Mouse (Mus musculus) embryonic facial prominence, embryonic 13.5 days (tissue): ENCODE results near the gene Setd1b. TPM values are rescaled to one million over a fixed set of nuclear protein-coding genes. Genes with fewer than 3 reads are reported as not detected.

Source experiments
- ATAC-seq: fragments of 200-750 bp; cut with Nextera tagmentation; 2 replicates; pipeline ENCODE4 v1.8.0; 2017; ENCODE audit warnings: low read depth; ENCODE audit not compliant: insufficient number of reproducible peaks, insufficient read depth, low FRiP score, low TSS enrichment
- H3K27ac ChIP-seq: fragments of 300-500 bp; sonication (generic); 2 replicates; pipeline ENCODE4 v1.5.1; 2015; ENCODE audit warnings: moderate library complexity, mild to moderate bottlenecking, inconsistent platforms
- H3K27me3 ChIP-seq: fragments of 300-500 bp; sonication (generic); 2 replicates; pipeline ENCODE4 v1.6.1; 2015; ENCODE audit warnings: mild to moderate bottlenecking, inconsistent platforms
- H3K36me3 ChIP-seq: fragments of 300-500 bp; sonication (generic); 2 replicates; pipeline ENCODE4 v1.6.1; 2015; ENCODE audit warnings: mild to moderate bottlenecking, inconsistent platforms
- H3K4me1 ChIP-seq: fragments of 300-500 bp; sonication (generic); 2 replicates; pipeline ENCODE4 v1.6.1; 2015; ENCODE audit warnings: inconsistent platforms
- H3K4me2 ChIP-seq: fragments of 300-500 bp; sonication (generic); 2 replicates; pipeline ENCODE4 v1.6.1; 2015; ENCODE audit warnings: moderate library complexity, mild to moderate bottlenecking, inconsistent platforms
- H3K4me3 ChIP-seq: fragments of 300-500 bp; sonication (generic); 2 replicates; pipeline ENCODE4 v1.5.1; 2015; ENCODE audit warnings: mild to moderate bottlenecking, inconsistent platforms
- H3K9ac ChIP-seq: fragments of 300-500 bp; sonication (generic); 2 replicates; pipeline ENCODE4 v1.6.1; 2015; ENCODE audit warnings: mild to moderate bottlenecking, inconsistent platforms
- H3K9me3 ChIP-seq: fragments of 300-500 bp; sonication (generic); 2 replicates; pipeline ENCODE4 v1.6.1; 2016; ENCODE audit warnings: inconsistent platforms
- WGBS: fragments of 180-500 bp; shearing (Covaris S2); methylation state at CpG from one replicate; pipeline ENCODE4 v1.1.7; 2015; ENCODE audit warnings: mixed read lengths; 5-methylcytosine and 5-hydroxymethylcytosine counted together
- polyA plus RNA-seq: library from polyadenylated mRNA; unstranded; fragments of >200 nt; fragmentation: Nextera tagmentation; extraction: Ambion mirVana; gene quantifications from 2 replicates; pipeline ENCODE4 v1.2.1, GENCODE M21; 2015

The Setd1b gene
- polyA plus RNA-seq, 1 experiment from 2014 or later, result 13.0 TPM

- Histone ChIP-seq H3K9ac (no peak overlapping the region), H3K4me1 (peaks cover 9% of the 10 kb centered on the region), H3K27me3 (no peaks in the 10 kb centered on the region), H3K36me3 (peaks cover 10% of the 10 kb centered on the region; the same call in 1 of the 2 replicates), H3K4me2 (no peak overlapping the region), H3K4me3 (no peak overlapping the region), H3K27ac (no peak overlapping the region), H3K9me3 (no peaks in the 10 kb centered on the region)
- 46% methylated on average over 7 of the region's 7 CpGs for WGBS
- ATAC-seq, result no peak
Measured at GRCm38 (mm10) chr5:123114924-123115323, 27.1 kb upstream of the Setd1b start.

- 65% methylated on average over 8 of the region's 8 CpGs for WGBS
- Histone ChIP-seq H3K27me3 (no peaks in the 10 kb centered on the region), H3K9ac (peak overlapping the region; percentile 21; the same call in 1 of the 2 replicates), H3K4me3 (no peak overlapping the region), H3K4me2 (no peak overlapping the region), H3K9me3 (no peaks in the 10 kb centered on the region), H3K27ac (no peak overlapping the region), H3K36me3 (peaks cover 10% of the 10 kb centered on the region; the same call in 1 of the 2 replicates), H3K4me1 (no peaks in the 10 kb centered on the region)
- no peak for ATAC-seq
Measured at GRCm38 (mm10) chr5:123116080-123116479, 25.9 kb upstream of the Setd1b start.

GRCm38 (mm10) chr5:123117257-123117656 lies 24.7 kb upstream of the Setd1b start:
- H3K4me3 ChIP-seq, result no peak overlapping the region
- no peak overlapping the region for H3K4me2 ChIP-seq
- no peak overlapping the region for H3K27ac ChIP-seq
- H3K4me1 ChIP-seq, result no peaks in the 10 kb centered on the region
- no peaks in the 10 kb centered on the region for H3K27me3 ChIP-seq
- H3K9ac ChIP-seq, result no peak overlapping the region
- H3K36me3 ChIP-seq, result peaks cover 12% of the 10 kb centered on the region
- ATAC-seq, result no peak
- H3K9me3 ChIP-seq, result no peaks in the 10 kb centered on the region
- 12% methylated on average over 10 of the region's 10 CpGs for WGBS

GRCm38 (mm10) chr5:123117773-123118172 lies 24.2 kb upstream of the Setd1b start:
- Histone ChIP-seq H3K4me1 (no peaks in the 10 kb centered on the region), H3K4me2 (no peak overlapping the region), H3K27me3 (no peaks in the 10 kb centered on the region), H3K27ac (no peak overlapping the region), H3K4me3 (no peak overlapping the region), H3K9ac (no peak overlapping the region), H3K36me3 (peaks cover 16% of the 10 kb centered on the region), H3K9me3 (no peaks in the 10 kb centered on the region)
- WGBS, result 88% methylated on average over 8 of the region's 8 CpGs
- no peak for ATAC-seq

- no peak for ATAC-seq
- Histone ChIP-seq H3K27ac (no peak overlapping the region), H3K36me3 (peaks cover 26% of the 10 kb centered on the region), H3K4me1 (no peaks in the 10 kb centered on the region), H3K4me3 (no peak overlapping the region), H3K9me3 (no peaks in the 10 kb centered on the region), H3K27me3 (no peaks in the 10 kb centered on the region), H3K4me2 (no peak overlapping the region), H3K9ac (no peak overlapping the region)
- WGBS, result 78% methylated on average over 10 of the region's 10 CpGs
Measured at GRCm38 (mm10) chr5:123118826-123119225, 23.2 kb upstream of the Setd1b start.

- peaks cover 36% of the 10 kb centered on the region for H3K36me3 ChIP-seq
- H3K27me3 ChIP-seq, result no peaks in the 10 kb centered on the region
- 69% methylated on average over 7 of the region's 7 CpGs for WGBS
- no peak overlapping the region for H3K27ac ChIP-seq
- H3K9ac ChIP-seq, result no peak overlapping the region
- H3K4me2 ChIP-seq, result no peak overlapping the region
- H3K4me1 ChIP-seq, result no peaks in the 10 kb centered on the region
- H3K4me3 ChIP-seq, result no peak overlapping the region
- no peaks in the 10 kb centered on the region for H3K9me3 ChIP-seq
- no peak for ATAC-seq
Measured at GRCm38 (mm10) chr5:123120624-123121215, 21.3 kb upstream of the Setd1b start.

- H3K4me3 ChIP-seq, result no peak overlapping the region
- ATAC-seq, result no peak
- WGBS, result 86% methylated on average over 4 of the region's 4 CpGs
- H3K9ac ChIP-seq, result no peak overlapping the region
- no peaks in the 10 kb centered on the region for H3K27me3 ChIP-seq
- H3K36me3 ChIP-seq, result peaks cover 47% of the 10 kb centered on the region
- no peak overlapping the region for H3K27ac ChIP-seq
- no peaks in the 10 kb centered on the region for H3K4me1 ChIP-seq
- H3K9me3 ChIP-seq, result no peaks in the 10 kb centered on the region
- no peak overlapping the region for H3K4me2 ChIP-seq
Measured at GRCm38 (mm10) chr5:123122181-123122580, 19.8 kb upstream of the Setd1b start.

- Histone ChIP-seq H3K4me1 (0 out of 2 replicates have a peak, but pooled peaks cover 7% of the 10 kb centered on the region), H3K9me3 (no peaks in the 10 kb centered on the region), H3K27ac (no peak overlapping the region), H3K36me3 (peaks cover 53% of the 10 kb centered on the region), H3K27me3 (no peaks in the 10 kb centered on the region), H3K9ac (no peak overlapping the region), H3K4me3 (no peak overlapping the region), H3K4me2 (no peak overlapping the region)
- no peak for ATAC-seq
- 84% methylated on average over 6 of the region's 6 CpGs for WGBS
Measured at GRCm38 (mm10) chr5:123125105-123125504, 16.9 kb upstream of the Setd1b start.

- Histone ChIP-seq H3K4me2 (no peak overlapping the region), H3K9me3 (no peaks in the 10 kb centered on the region), H3K4me1 (0 out of 2 replicates have a peak, but pooled peaks cover 7% of the 10 kb centered on the region), H3K27ac (no peak overlapping the region), H3K36me3 (peaks cover 53% of the 10 kb centered on the region), H3K9ac (no peak overlapping the region), H3K4me3 (no peak overlapping the region), H3K27me3 (no peaks in the 10 kb centered on the region)
- no peak for ATAC-seq
- WGBS, result 86% methylated on average over 18 of the region's 18 CpGs
Measured at GRCm38 (mm10) chr5:123125638-123126406, 16.2 kb upstream of the Setd1b start.

- Histone ChIP-seq H3K36me3 (peaks cover 53% of the 10 kb centered on the region), H3K27me3 (no peaks in the 10 kb centered on the region), H3K9me3 (no peaks in the 10 kb centered on the region), H3K4me1 (peaks cover 16% of the 10 kb centered on the region), H3K9ac (no peak overlapping the region), H3K4me3 (no peak overlapping the region), H3K27ac (no peak overlapping the region), H3K4me2 (no peak overlapping the region)
- 66% methylated on average over 6 of the region's 6 CpGs for WGBS
- no peak for ATAC-seq
Measured at GRCm38 (mm10) chr5:123127031-123127430, 15.0 kb upstream of the Setd1b start.

GRCm38 (mm10) chr5:123128426-123129169 lies 13.4 kb upstream of the Setd1b start:
- no peak for ATAC-seq
- peaks cover 30% of the 10 kb centered on the region for H3K4me1 ChIP-seq
- H3K4me2 ChIP-seq, result no peak overlapping the region
- H3K27ac ChIP-seq, result no peak overlapping the region
- H3K4me3 ChIP-seq, result no peak overlapping the region
- no peak overlapping the region for H3K9ac ChIP-seq
- no peaks in the 10 kb centered on the region for H3K27me3 ChIP-seq
- H3K9me3 ChIP-seq, result no peaks in the 10 kb centered on the region
- H3K36me3 ChIP-seq, result peaks cover 43% of the 10 kb centered on the region
- 54% methylated on average over 10 of the region's 10 CpGs for WGBS
